Mouse (Mus musculus): ENCODE measurements around the gene Tdgf1. TPM values are rescaled to one million over a fixed set of nuclear protein-coding genes. Genes with fewer than 3 reads are reported as not detected.

The Tdgf1 gene
- polyA plus RNA-seq, 1 experiment from 2014 or later = not detected

- H3K4me2 ChIP-seq (ENCODE audit: low read depth, low read length, severe bottlenecking) = peak overlapping the region; percentile 39
- DNase-seq (ENCODE audit: low spot score) = peak; percentile 68
- H3K4me1 ChIP-seq (replicated peaks; ENCODE audit: control insufficient read depth, insufficient read depth, low read length) = peaks cover 2% of the 10 kb centered on the region; the same call in 1 of the 2 replicates
- H3K27me3 ChIP-seq (ENCODE audit: control insufficient read depth, insufficient read depth, low read length) = no peaks in the 10 kb centered on the region
- 8% methylated on average over 6 of the region's 6 CpGs for WGBS
- H3K4me3 ChIP-seq (ENCODE audit: low read depth, low read length) = 0 out of 2 replicates have a peak overlapping the region, but pooled peaks have one; percentile 2
- H3K9ac ChIP-seq (ENCODE audit: low read length) = no peak overlapping the region
- H3K27ac ChIP-seq (ENCODE audit: low read depth, low read length) = no peak overlapping the region
- H3K36me3 ChIP-seq (ENCODE audit: control insufficient read depth, insufficient read depth, low read length) = no peaks in the 10 kb centered on the region
- no peaks in the 10 kb centered on the region for H3K9me3 ChIP-seq (ENCODE audit: control insufficient read depth, low read length)
- ATAC-seq (replicated peaks; ENCODE audit: low FRiP score) = peak; percentile 75
These were observed 49.4 kb downstream of the Tdgf1 start for GRCm38 (mm10) chr9:110896595-110896994.

GRCm38 (mm10) chr9:110895994-110896393, 50.0 kb downstream of the Tdgf1 start:
- H3K27me3 ChIP-seq (ENCODE audit: control insufficient read depth, insufficient read depth, low read length) = no peaks in the 10 kb centered on the region
- peak overlapping the region; percentile 39 for H3K4me2 ChIP-seq (ENCODE audit: low read depth, low read length, severe bottlenecking)
- H3K27ac ChIP-seq (ENCODE audit: low read depth, low read length) = no peak overlapping the region
- no peaks in the 10 kb centered on the region for H3K36me3 ChIP-seq (ENCODE audit: control insufficient read depth, insufficient read depth, low read length)
- H3K4me1 ChIP-seq (replicated peaks; ENCODE audit: control insufficient read depth, insufficient read depth, low read length) = peaks cover 2% of the 10 kb centered on the region; the same call in 1 of the 2 replicates
- peak overlapping the region; percentile 23; the same call in 1 of the 2 replicates for H3K9ac ChIP-seq (ENCODE audit: low read length)
- no peak; the same call in 1 of the 2 replicates for ATAC-seq (replicated peaks; ENCODE audit: low FRiP score)
- H3K9me3 ChIP-seq (ENCODE audit: control insufficient read depth, low read length) = no peaks in the 10 kb centered on the region
- no peak overlapping the region for H3K4me3 ChIP-seq (ENCODE audit: low read depth, low read length)
- DNase-seq (ENCODE audit: low spot score) = no peak
- 18% methylated on average over 7 of the region's 7 CpGs for WGBS

- ATAC-seq (replicated peaks; ENCODE audit: low FRiP score) (no peak), DNase-seq (ENCODE audit: low spot score) (peak; percentile 46)
- Histone ChIP-seq H3K36me3 (ENCODE audit: control insufficient read depth, insufficient read depth, low read length) (no peaks in the 10 kb centered on the region), H3K9me3 (ENCODE audit: control insufficient read depth, low read length) (no peaks in the 10 kb centered on the region), H3K4me3 (ENCODE audit: low read depth, low read length) (no peak overlapping the region), H3K27ac (ENCODE audit: low read depth, low read length) (no peak overlapping the region), H3K4me1 (replicated peaks; ENCODE audit: control insufficient read depth, insufficient read depth, low read length) (peaks cover 2% of the 10 kb centered on the region; the same call in 1 of the 2 replicates), H3K4me2 (ENCODE audit: low read depth, low read length, severe bottlenecking) (no peak overlapping the region), H3K9ac (ENCODE audit: low read length) (no peak overlapping the region), H3K27me3 (ENCODE audit: control insufficient read depth, insufficient read depth, low read length) (no peaks in the 10 kb centered on the region)
- 55% methylated on average over 5 of the region's 5 CpGs for WGBS
These were observed 50.5 kb downstream of the Tdgf1 start for GRCm38 (mm10) chr9:110895507-110895906.

GRCm38 (mm10) chr9:110893429-110893828, 52.5 kb downstream of the Tdgf1 start:
- Histone ChIP-seq H3K4me3 (ENCODE audit: low read depth, low read length) (no peak overlapping the region), H3K27me3 (ENCODE audit: control insufficient read depth, insufficient read depth, low read length) (no peaks in the 10 kb centered on the region), H3K4me2 (ENCODE audit: low read depth, low read length, severe bottlenecking) (no peak overlapping the region), H3K4me1 (replicated peaks; ENCODE audit: control insufficient read depth, insufficient read depth, low read length) (peaks cover 2% of the 10 kb centered on the region; the same call in 1 of the 2 replicates), H3K9me3 (ENCODE audit: control insufficient read depth, low read length) (no peaks in the 10 kb centered on the region), H3K36me3 (ENCODE audit: control insufficient read depth, insufficient read depth, low read length) (no peaks in the 10 kb centered on the region), H3K27ac (ENCODE audit: low read depth, low read length) (no peak overlapping the region), H3K9ac (ENCODE audit: low read length) (no peak overlapping the region)
- no peak for DNase-seq (ENCODE audit: low spot score)
- ATAC-seq (replicated peaks; ENCODE audit: low FRiP score) = no peak
- 66% methylated on average over 10 of the region's 10 CpGs for WGBS

GRCm38 (mm10) chr9:110892552-110892951, 53.4 kb downstream of the Tdgf1 start:
- no peak for ATAC-seq (replicated peaks; ENCODE audit: low FRiP score)
- H3K9ac ChIP-seq (ENCODE audit: low read length) = no peak overlapping the region
- H3K36me3 ChIP-seq (ENCODE audit: control insufficient read depth, insufficient read depth, low read length) = no peaks in the 10 kb centered on the region
- H3K27me3 ChIP-seq (ENCODE audit: control insufficient read depth, insufficient read depth, low read length) = no peaks in the 10 kb centered on the region
- WGBS = 87% methylated on average over 3 of the region's 3 CpGs
- H3K27ac ChIP-seq (ENCODE audit: low read depth, low read length) = no peak overlapping the region
- no peak overlapping the region for H3K4me3 ChIP-seq (ENCODE audit: low read depth, low read length)
- no peaks in the 10 kb centered on the region for H3K9me3 ChIP-seq (ENCODE audit: control insufficient read depth, low read length)
- DNase-seq (ENCODE audit: low spot score) = no peak
- H3K4me2 ChIP-seq (ENCODE audit: low read depth, low read length, severe bottlenecking) = no peak overlapping the region
- peaks cover 2% of the 10 kb centered on the region; the same call in 1 of the 2 replicates for H3K4me1 ChIP-seq (replicated peaks; ENCODE audit: control insufficient read depth, insufficient read depth, low read length)

- no peak overlapping the region for H3K27ac ChIP-seq (ENCODE audit: low read depth, low read length)
- H3K9ac ChIP-seq (ENCODE audit: low read length) = no peak overlapping the region
- H3K27me3 ChIP-seq (ENCODE audit: control insufficient read depth, insufficient read depth, low read length) = no peaks in the 10 kb centered on the region
- ATAC-seq (replicated peaks; ENCODE audit: low FRiP score) (no peak), DNase-seq (ENCODE audit: low spot score) (peak; percentile 48)
- 88% methylated on average over 12 of the region's 12 CpGs for WGBS
- no peaks in the 10 kb centered on the region for H3K9me3 ChIP-seq (ENCODE audit: control insufficient read depth, low read length)
- no peak overlapping the region for H3K4me2 ChIP-seq (ENCODE audit: low read depth, low read length, severe bottlenecking)
- H3K36me3 ChIP-seq (ENCODE audit: control insufficient read depth, insufficient read depth, low read length) = no peaks in the 10 kb centered on the region
- no peak overlapping the region for H3K4me3 ChIP-seq (ENCODE audit: low read depth, low read length)
- H3K4me1 ChIP-seq (replicated peaks; ENCODE audit: control insufficient read depth, insufficient read depth, low read length) = peaks cover under 1% of the 10 kb centered on the region; the same call in 1 of the 2 replicates
These were observed 54.7 kb downstream of the Tdgf1 start for GRCm38 (mm10) chr9:110891077-110891828.

- Histone ChIP-seq H3K27me3 (ENCODE audit: control insufficient read depth, insufficient read depth, low read length) (no peaks in the 10 kb centered on the region), H3K4me1 (replicated peaks; ENCODE audit: control insufficient read depth, insufficient read depth, low read length) (no peaks in the 10 kb centered on the region), H3K9ac (ENCODE audit: low read length) (no peak overlapping the region), H3K36me3 (ENCODE audit: control insufficient read depth, insufficient read depth, low read length) (no peaks in the 10 kb centered on the region), H3K9me3 (ENCODE audit: control insufficient read depth, low read length) (no peaks in the 10 kb centered on the region), H3K4me2 (ENCODE audit: low read depth, low read length, severe bottlenecking) (no peak overlapping the region), H3K4me3 (ENCODE audit: low read depth, low read length) (no peak overlapping the region), H3K27ac (ENCODE audit: low read depth, low read length) (no peak overlapping the region)
- WGBS = 17% methylated on average over 21 of the region's 21 CpGs
- DNase-seq (ENCODE audit: low spot score) (peak; percentile 55), ATAC-seq (replicated peaks; ENCODE audit: low FRiP score) (no peak)
These were observed 55.8 kb downstream of the Tdgf1 start for GRCm38 (mm10) chr9:110890026-110890783.

All from forebrain, embryonic 11.5 days (tissue).